Comparison of ENCODE assay signal across 10 mouse cellular contexts in genomic region chr12:84569976-84570693, GRCm38 (mm10). TPM values are rescaled to one million over a fixed set of nuclear protein-coding genes. Genes with fewer than 3 reads are reported as not detected.
DNase-seq lines count a peak whose midpoint lies in the region; ATAC-seq and TF ChIP-seq lines count a peak whose summit lies in the region.
"Had no signal": no experiment of that assay in that cellular context is flagged by ENCODE, and none has a peak within 500 bp of the region (broad histone marks: within the 10 kb centered on the region; RNA-seq: fewer than 3 reads in every experiment).

No protein-coding gene starts in this region.

- peak overlapping the region; percentile 51 for H3K4me2 ChIP-seq in heart, embryonic 11.5 days
- peak overlapping the region; percentile 28 for H3K4me2 ChIP-seq in forebrain, embryonic 14.5 days (ENCODE audit: low read length)
- H3K4me2 ChIP-seq in midbrain, embryonic 12.5 days (replicated peaks), result peak overlapping the region; percentile 39

- H3K27ac ChIP-seq in heart, embryonic 11.5 days (ENCODE audit: low read depth, low read length), result no peak overlapping the region
- no peak overlapping the region for H3K27ac ChIP-seq in ES-E14 (ENCODE audit: insufficient read depth, low read depth, low read length, poor library complexity, severe bottlenecking)
- no peak overlapping the region for H3K27ac ChIP-seq in forebrain, embryonic 14.5 days (ENCODE audit: low read depth, low read length)
- no peak overlapping the region for H3K27ac ChIP-seq in midbrain, embryonic 12.5 days (replicated peaks)

- in situ Hi-C loops in ES-E14 (cut with MboI; ENCODE audit: low sequenced_read_pairs in 2 of 2, unreplicated experiment in 2 of 2), result no loop called here

- DNase-seq in heart, adult 18-20 months, result no peak
- DNase-seq in ES-E14 (ENCODE audit: low read depth, low spot score) (no peak), adipocyte (ENCODE audit: low spot score) (no peak)
- DNase-seq in forebrain, embryonic 14.5 days (ENCODE audit: low spot score), result peak; percentile 8
- DNase-seq in ovary, postnatal 14 days (ENCODE audit: low spot score), result no peak
- DNase-seq in frontal cortex, postnatal 14 days (ENCODE audit: low spot score in 2 of 2), result no peak
- DNase-seq: liver had no signal

- peaks cover 73% of the 10 kb centered on the region for H3K27me3 ChIP-seq in heart, embryonic 11.5 days (ENCODE audit: control insufficient read depth, insufficient read depth, low read length)
- peaks cover 55% of the 10 kb centered on the region for H3K27me3 ChIP-seq in forebrain, embryonic 14.5 days (replicated peaks; ENCODE audit: control insufficient read depth, insufficient read depth, low read length)
- H3K27me3 ChIP-seq in midbrain, embryonic 12.5 days, result peaks cover 93% of the 10 kb centered on the region

- ATAC-seq in heart, embryonic 11.5 days (replicated peaks; ENCODE audit: insufficient number of reproducible peaks, low FRiP score, low TSS enrichment), result no peak
- ATAC-seq in forebrain, embryonic 14.5 days, result peak; percentile 32; the same call in 1 of the 2 replicates
- ATAC-seq in midbrain, embryonic 12.5 days (ENCODE audit: low FRiP score, low read depth), result no peak

- H3K9ac ChIP-seq in heart, embryonic 11.5 days (ENCODE audit: low read depth, low read length), result no peak overlapping the region
- H3K9ac ChIP-seq in ES-E14 (ENCODE audit: insufficient read depth, low read depth, low read length, poor library complexity, severe bottlenecking), result no peak overlapping the region
- no peak overlapping the region for H3K9ac ChIP-seq in forebrain, embryonic 14.5 days (ENCODE audit: low read length)
- H3K9ac ChIP-seq in midbrain, embryonic 12.5 days (replicated peaks), result no peak overlapping the region

- no peaks in the 10 kb centered on the region for H3K9me3 ChIP-seq in heart, embryonic 11.5 days (replicated peaks; ENCODE audit: control insufficient read depth, low read length)
- H3K9me3 ChIP-seq in ES-E14 (ENCODE audit: control insufficient read depth, insufficient read depth, low read depth, low read length), result no peaks in the 10 kb centered on the region
- no peaks in the 10 kb centered on the region for H3K9me3 ChIP-seq in forebrain, embryonic 14.5 days (replicated peaks; ENCODE audit: control insufficient read depth, low read length)
- no peaks in the 10 kb centered on the region for H3K9me3 ChIP-seq in midbrain, embryonic 12.5 days

- no peaks in the 10 kb centered on the region for H3K36me3 ChIP-seq in heart, embryonic 11.5 days (ENCODE audit: control insufficient read depth, insufficient read depth, low read length)
- H3K36me3 ChIP-seq in ES-E14 (ENCODE audit: control insufficient read depth, insufficient read depth, low read length, poor library complexity, severe bottlenecking), result no peaks in the 10 kb centered on the region
- no peaks in the 10 kb centered on the region for H3K36me3 ChIP-seq in forebrain, embryonic 14.5 days (ENCODE audit: control insufficient read depth, insufficient read depth, low read length)
- no peaks in the 10 kb centered on the region for H3K36me3 ChIP-seq in midbrain, embryonic 12.5 days

- under 1% methylated on average over 34 of the region's 40 CpGs for WGBS in heart, embryonic 11.5 days (ENCODE audit: insufficient replicate concordance)
- WGBS in forebrain, embryonic 14.5 days, result 2% methylated on average over 39 of the region's 40 CpGs
- WGBS in midbrain, embryonic 12.5 days, result 1% methylated on average over 40 of the region's 40 CpGs

- peaks cover 12% of the 10 kb centered on the region for H3K4me1 ChIP-seq in heart, embryonic 11.5 days (ENCODE audit: control insufficient read depth, insufficient read depth, low read length)
- H3K4me1 ChIP-seq in ES-E14 (ENCODE audit: control insufficient read depth in 2 of 2, insufficient read depth in 2 of 2, low read length in 2 of 2, poor library complexity in 1 of 2), result peaks cover 3 to 5% of the 10 kb centered on the region in 2 experiments; a peak in 2 of 4 replicates
- H3K4me1 ChIP-seq in forebrain, embryonic 14.5 days (ENCODE audit: control insufficient read depth, insufficient read depth, low read length), result peaks cover 7% of the 10 kb centered on the region
- H3K4me1 ChIP-seq in midbrain, embryonic 12.5 days, result peaks cover 22% of the 10 kb centered on the region

- H3K4me3 ChIP-seq in heart, embryonic 11.5 days (ENCODE audit: low read depth, low read length), result peak overlapping the region; percentile 26
- H3K4me3 ChIP-seq in ES-E14 (ENCODE audit: insufficient read depth in 1 of 2, low read depth in 1 of 2, low read length in 2 of 2, poor library complexity in 1 of 2, severe bottlenecking in 1 of 2), result peak overlapping the region; percentile 33 to 59; a peak in 3 of 4 replicates
- H3K4me3 ChIP-seq in forebrain, embryonic 14.5 days (ENCODE audit: low read depth, low read length), result 0 out of 2 replicates have a peak overlapping the region, but pooled peaks have one; percentile 6
- peak overlapping the region; percentile 25 for H3K4me3 ChIP-seq in midbrain, embryonic 12.5 days

TF ChIP-seq in ES-E14, 5 proteins besides CTCF, POLR2A, EP300 and RAD21:
- TF ChIP-seq CHD2 (IDR thresholded peaks at IDR 0.05; ENCODE audit: low read depth, low read length), result no peak
- TF ChIP-seq HCFC1 (IDR thresholded peaks at IDR 0.05; ENCODE audit: borderline replicate concordance, insufficient read depth, low read length), result no peak
- no peak for TF ChIP-seq ZC3H11A (IDR thresholded peaks at IDR 0.05; ENCODE audit: borderline replicate concordance, low read depth, low read length)
- TF ChIP-seq ZNF384 (IDR thresholded peaks at IDR 0.05; ENCODE audit: low read depth, low read length), result no peak
- no peak for TF ChIP-seq MAFK (IDR thresholded peaks at IDR 0.05; ENCODE audit: insufficient read depth, low read depth, low read length)

RNA-seq across cellular contexts. Expression of gene Vsx2, which starts 0.6 kb away (rescaled TPM):
- polyA plus RNA-seq in heart, embryonic 11.5 days (2014; fragmentation: Nextera tagmentation; extraction: Ambion mirVana), result not detected in 2 replicates
- not detected for total RNA-seq in heart, adult 18-20 months (2021)
- 0.05 TPM in 1 of 2 replicates, not detected in the other for total RNA-seq in ES-E14 (2012; rRNA removed)
- polyA plus RNA-seq in forebrain, embryonic 14.5 days (2014; fragmentation: Nextera tagmentation; extraction: Ambion mirVana), result 0.09 TPM in 1 of 2 replicates, not detected in the other
- 0.84 and 0.92 TPM in 2 replicates for polyA plus RNA-seq in midbrain, embryonic 12.5 days (2016; fragmentation: Nextera tagmentation; extraction: Ambion mirVana)
- total RNA-seq: monocyte, adult 5-6 weeks had no signal

RNA-seq across cellular contexts. Expression of gene Abcd4, which starts 47.1 kb away (rescaled TPM):
- 8.6 and 9.5 TPM in 2 replicates for polyA plus RNA-seq in heart, embryonic 11.5 days (2014; fragmentation: Nextera tagmentation; extraction: Ambion mirVana)
- 1 to 10 TPM; 5.8 to 7.4 TPM for total RNA-seq in heart, adult 18-20 months (2021)
- 26.9 and 49.5 TPM in 2 replicates for total RNA-seq in ES-E14 (2012; rRNA removed)
- 5.2 and 8.3 TPM in 2 replicates for polyA plus RNA-seq in forebrain, embryonic 14.5 days (2014; fragmentation: Nextera tagmentation; extraction: Ambion mirVana)
- 12.1 and 12.3 TPM in 2 replicates for polyA plus RNA-seq in midbrain, embryonic 12.5 days (2016; fragmentation: Nextera tagmentation; extraction: Ambion mirVana)
